Mouse (Mus musculus): ENCODE results near the gene Thoc7. TPM values are rescaled to one million over a fixed set of nuclear protein-coding genes. Genes with fewer than 3 reads are reported as not detected.
"Not testable (repeated sequence)": the region's sequence is repeated elsewhere in the genome, so short reads cannot be mapped to it uniquely, and the experiment has no call there.

Gene Thoc7
- polyA plus RNA-seq, 1 experiment: 47.3 TPM

DNA sequence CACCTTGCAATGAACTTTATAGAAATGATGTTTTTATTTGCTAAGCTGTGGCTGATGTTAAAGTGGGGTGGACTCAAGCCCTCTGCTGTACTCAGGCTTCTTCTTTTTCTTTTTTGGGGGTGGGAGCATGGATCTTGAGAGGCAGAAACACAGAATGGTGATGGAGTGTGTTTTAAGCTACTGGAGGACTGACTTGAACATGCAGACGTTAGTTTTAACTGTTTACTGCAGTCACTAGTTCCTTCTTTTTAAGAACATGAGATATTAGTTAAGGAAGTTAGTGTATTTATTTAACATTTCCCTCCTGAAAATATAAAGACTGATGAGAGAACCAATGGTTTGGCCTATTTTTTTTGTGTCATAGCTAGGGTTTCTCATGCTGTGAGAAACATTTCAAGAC is 1.9 kb upstream of the Thoc7 start:
- no peaks in the 10 kb centered on the region for H3K36me3 ChIP-seq (ENCODE audit: control insufficient read depth, insufficient read depth, low read length)
- DNase-seq: no peak
- no peaks in the 10 kb centered on the region for H3K27me3 ChIP-seq (replicated peaks; ENCODE audit: control insufficient read depth, insufficient read depth, low read length)
- TF ChIP-seq POLR2A (IDR thresholded peaks at IDR 0.05; ENCODE audit: low read depth, low read length) (no peak), CTCF (conservative IDR thresholded peaks at IDR 0.05; ENCODE audit: insufficient read depth, insufficient read length, low read depth, low read length) (no peak)
- 63% methylated on average over 1 of the region's 1 CpGs for WGBS
- peaks cover 9% of the 10 kb centered on the region for H3K4me1 ChIP-seq (ENCODE audit: control insufficient read depth, insufficient read depth, low read length)
- no peak overlapping the region for H3K4me3 ChIP-seq (ENCODE audit: insufficient read depth, low read depth, low read length)
- H3K27ac ChIP-seq (ENCODE audit: insufficient read depth, low read depth, low read length): no peak overlapping the region

DNA sequence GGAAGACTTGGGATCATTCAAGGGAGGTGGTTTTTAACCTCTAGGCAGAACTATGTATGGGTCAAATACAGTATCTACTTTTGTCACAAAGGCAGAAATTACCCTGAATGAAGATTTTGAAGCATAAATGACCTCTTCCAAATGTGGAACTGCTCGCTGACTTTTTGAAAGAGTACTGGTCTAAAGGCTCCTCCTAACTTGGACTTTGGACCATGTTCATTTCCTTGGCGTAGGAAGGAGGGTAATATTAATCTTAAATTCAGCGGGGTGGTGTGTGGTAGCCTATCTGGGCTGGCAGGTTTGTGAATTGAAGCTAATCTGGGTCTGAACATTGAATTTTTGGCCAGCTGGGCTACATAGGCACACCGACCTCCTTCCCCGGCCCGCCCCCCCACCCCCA is 824 bp upstream of the Thoc7 start:
- Histone ChIP-seq H3K27me3 (replicated peaks; ENCODE audit: control insufficient read depth, insufficient read depth, low read length) (no peaks in the 10 kb centered on the region), H3K36me3 (ENCODE audit: control insufficient read depth, insufficient read depth, low read length) (no peaks in the 10 kb centered on the region), H3K4me3 (ENCODE audit: insufficient read depth, low read depth, low read length) (no peak overlapping the region), H3K27ac (ENCODE audit: insufficient read depth, low read depth, low read length) (peak overlapping the region; percentile 95), H3K4me1 (ENCODE audit: control insufficient read depth, insufficient read depth, low read length) (peaks cover 4% of the 10 kb centered on the region; the same call in 1 of the 2 replicates)
- peak; percentile 75 for DNase-seq
- 64% methylated on average over 6 of the region's 6 CpGs for WGBS
- no peak for TF ChIP-seq POLR2A (IDR thresholded peaks at IDR 0.05; ENCODE audit: low read depth, low read length)
- TF ChIP-seq CTCF (conservative IDR thresholded peaks at IDR 0.05; ENCODE audit: insufficient read depth, insufficient read length, low read depth, low read length): no peak

DNA sequence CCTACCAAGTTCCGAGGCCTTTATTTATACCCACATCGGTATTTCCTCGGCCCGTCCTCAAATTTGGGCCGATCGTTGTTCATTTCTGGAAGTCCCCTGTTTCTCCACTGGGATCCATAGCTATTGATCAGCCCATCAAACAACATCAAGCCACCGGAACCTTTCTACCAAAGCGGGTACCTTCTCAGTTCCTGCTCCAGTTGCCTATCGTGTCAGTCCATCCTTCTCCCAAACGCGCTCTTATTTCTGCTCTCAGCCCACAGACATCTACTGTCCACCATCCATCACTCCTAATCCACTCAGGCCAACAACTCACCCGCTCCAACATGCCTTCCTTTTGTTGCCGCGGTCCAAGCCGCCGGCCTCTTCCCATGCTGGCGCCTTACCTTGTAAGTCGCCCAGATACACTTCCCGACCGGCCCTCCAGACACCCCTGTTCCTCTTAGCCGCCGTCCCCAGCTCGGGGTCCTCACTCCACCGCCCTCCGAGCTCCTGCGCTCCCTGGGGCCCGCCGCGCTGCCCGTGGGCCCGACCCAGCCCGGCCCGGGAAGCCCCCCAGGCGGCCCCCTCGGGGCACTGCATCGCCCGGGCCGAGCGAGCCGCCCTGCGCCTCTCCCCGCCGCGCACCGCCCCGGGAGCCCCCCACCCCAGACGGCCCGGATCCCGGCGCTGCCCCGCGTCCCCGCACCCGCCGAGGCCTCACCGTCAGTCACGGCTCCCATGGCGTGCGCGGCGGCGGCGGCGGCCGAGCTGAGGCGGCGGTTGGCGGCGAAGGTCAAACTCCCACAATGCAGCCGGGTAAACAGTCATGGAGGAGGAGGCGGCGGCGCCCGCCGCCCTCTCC is 948 bp downstream of the Thoc7 start:
- DNase-seq: peak; percentile 71
- under 1% methylated on average over 74 of the region's 75 CpGs for WGBS
- no peaks in the 10 kb centered on the region for H3K36me3 ChIP-seq (ENCODE audit: control insufficient read depth, insufficient read depth, low read length)
- H3K4me3 ChIP-seq (ENCODE audit: insufficient read depth, low read depth, low read length): peak overlapping the region; percentile 99
- peak overlapping the region; percentile 93 for H3K27ac ChIP-seq (ENCODE audit: insufficient read depth, low read depth, low read length)
- peaks cover 4% of the 10 kb centered on the region; the same call in 1 of the 2 replicates for H3K4me1 ChIP-seq (ENCODE audit: control insufficient read depth, insufficient read depth, low read length)
- H3K27me3 ChIP-seq (replicated peaks; ENCODE audit: control insufficient read depth, insufficient read depth, low read length): no peaks in the 10 kb centered on the region
- TF ChIP-seq CTCF (conservative IDR thresholded peaks at IDR 0.05; ENCODE audit: insufficient read depth, insufficient read length, low read depth, low read length) (no peak), POLR2A (IDR thresholded peaks at IDR 0.05; ENCODE audit: low read depth, low read length) (no peak)

DNA sequence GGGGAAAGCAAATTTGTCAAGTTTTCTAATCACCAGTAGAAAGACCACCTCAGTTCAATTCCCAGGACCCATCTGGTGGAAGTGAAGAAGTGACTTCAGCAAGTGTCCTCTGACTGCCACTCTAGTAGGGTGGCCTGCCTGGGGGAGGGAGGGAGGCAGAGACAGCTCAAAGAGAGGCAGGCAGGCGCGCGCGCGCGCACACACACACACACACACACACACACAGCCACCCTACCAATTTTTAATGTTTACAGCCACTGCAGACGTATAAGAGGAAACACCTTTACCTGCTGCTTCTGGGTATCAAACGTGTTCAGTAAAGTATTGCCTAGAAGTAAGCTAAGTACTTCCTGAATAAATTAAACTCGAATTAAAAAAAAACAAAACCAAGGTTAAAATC is 1.6 kb downstream of the Thoc7 start:
- Histone ChIP-seq H3K27me3 (replicated peaks; ENCODE audit: control insufficient read depth, insufficient read depth, low read length) (no peaks in the 10 kb centered on the region), H3K27ac (ENCODE audit: insufficient read depth, low read depth, low read length) (peak overlapping the region; percentile 93), H3K4me1 (ENCODE audit: control insufficient read depth, insufficient read depth, low read length) (peaks cover 4% of the 10 kb centered on the region; the same call in 1 of the 2 replicates), H3K36me3 (ENCODE audit: control insufficient read depth, insufficient read depth, low read length) (no peaks in the 10 kb centered on the region), H3K4me3 (ENCODE audit: insufficient read depth, low read depth, low read length) (peak overlapping the region; percentile 99)
- under 1% methylated on average over 9 of the region's 9 CpGs for WGBS
- no peak for TF ChIP-seq CTCF (conservative IDR thresholded peaks at IDR 0.05; ENCODE audit: insufficient read depth, insufficient read length, low read depth, low read length)
- no peak for TF ChIP-seq POLR2A (IDR thresholded peaks at IDR 0.05; ENCODE audit: low read depth, low read length)
- peak; percentile 50 for DNase-seq

DNA sequence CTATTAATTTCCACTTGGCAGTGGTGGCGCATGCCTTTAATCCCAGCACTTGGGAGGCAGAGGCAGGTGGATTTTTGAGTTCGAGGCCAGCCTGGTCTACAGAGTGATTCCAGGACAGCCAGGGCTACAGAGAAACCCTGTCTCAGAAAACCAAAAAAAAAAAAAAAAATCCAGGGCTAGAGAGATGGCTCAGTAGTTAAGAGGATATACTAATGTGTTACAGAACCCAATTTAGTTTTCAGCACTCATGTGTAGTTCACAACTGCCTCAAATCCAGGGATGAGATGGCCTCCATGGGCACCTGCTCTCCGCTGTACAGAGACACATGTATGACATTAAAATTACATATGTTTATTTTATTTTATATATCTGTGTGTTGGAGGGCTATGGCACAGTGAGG is 9.5 kb downstream of the Thoc7 start:
- H3K27me3 ChIP-seq (replicated peaks; ENCODE audit: control insufficient read depth, insufficient read depth, low read length); H3K4me3 ChIP-seq (ENCODE audit: insufficient read depth, low read depth, low read length); H3K4me1 ChIP-seq (ENCODE audit: control insufficient read depth, insufficient read depth, low read length); H3K36me3 ChIP-seq (ENCODE audit: control insufficient read depth, insufficient read depth, low read length); DNase-seq; H3K27ac ChIP-seq (ENCODE audit: insufficient read depth, low read depth, low read length): not testable (repeated sequence)
- 96% methylated on average over 3 of the region's 3 CpGs for WGBS

DNA sequence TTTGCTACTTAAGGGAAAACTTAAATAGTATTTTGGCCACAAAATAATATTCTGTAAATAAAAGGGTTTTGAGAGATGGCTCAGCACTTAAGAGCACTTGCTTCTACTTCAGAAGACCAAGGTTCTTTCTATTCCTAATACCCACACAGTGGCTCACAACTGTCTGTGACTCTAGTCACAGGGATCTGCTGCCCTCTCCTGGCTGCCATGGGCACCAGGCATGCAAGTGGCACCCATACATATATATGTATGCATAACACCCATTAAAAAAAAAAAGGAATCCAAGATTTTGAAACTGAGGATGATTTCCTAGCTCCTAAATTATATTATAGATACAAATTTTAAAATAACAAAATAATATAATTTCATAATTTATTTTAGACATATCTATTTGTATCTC is 11.3 kb downstream of the Thoc7 start:
- peaks cover 8% of the 10 kb centered on the region for H3K36me3 ChIP-seq (ENCODE audit: control insufficient read depth, insufficient read depth, low read length)
- no peaks in the 10 kb centered on the region for H3K27me3 ChIP-seq (replicated peaks; ENCODE audit: control insufficient read depth, insufficient read depth, low read length)
- no peak overlapping the region for H3K27ac ChIP-seq (ENCODE audit: insufficient read depth, low read depth, low read length)
- no peaks in the 10 kb centered on the region for H3K4me1 ChIP-seq (ENCODE audit: control insufficient read depth, insufficient read depth, low read length)
- no peak overlapping the region for H3K4me3 ChIP-seq (ENCODE audit: insufficient read depth, low read depth, low read length)
- DNase-seq: peak; percentile 21
- no peak for TF ChIP-seq POLR2A (IDR thresholded peaks at IDR 0.05; ENCODE audit: low read depth, low read length)
- TF ChIP-seq CTCF (conservative IDR thresholded peaks at IDR 0.05; ENCODE audit: insufficient read depth, insufficient read length, low read depth, low read length): peak; percentile 62

DNA sequence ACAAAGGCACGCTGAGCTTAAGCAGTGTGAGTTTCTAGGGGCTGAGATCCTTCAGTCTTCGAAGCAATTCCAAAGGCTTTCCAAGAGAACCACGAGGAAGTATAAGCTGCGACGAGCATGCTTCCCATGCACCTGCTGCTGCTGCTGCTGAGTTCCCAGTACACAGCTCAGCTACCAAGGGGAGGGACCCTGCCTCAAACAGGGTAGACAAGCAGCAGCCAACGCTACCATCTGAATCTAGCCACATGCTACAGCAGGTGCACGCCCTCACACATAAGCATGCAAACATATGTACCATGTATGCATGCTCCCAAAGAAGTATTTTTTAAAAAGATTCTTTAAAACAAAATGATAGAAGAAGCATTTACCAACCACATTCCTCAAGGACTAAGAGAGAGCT is 13.3 kb downstream of the Thoc7 start:
- no peak overlapping the region for H3K27ac ChIP-seq (ENCODE audit: insufficient read depth, low read depth, low read length)
- H3K36me3 ChIP-seq (ENCODE audit: control insufficient read depth, insufficient read depth, low read length): peaks cover 8% of the 10 kb centered on the region
- H3K4me3 ChIP-seq (ENCODE audit: insufficient read depth, low read depth, low read length): no peak overlapping the region
- 94% methylated on average over 7 of the region's 7 CpGs for WGBS
- DNase-seq: no peak
- no peaks in the 10 kb centered on the region for H3K27me3 ChIP-seq (replicated peaks; ENCODE audit: control insufficient read depth, insufficient read depth, low read length)
- no peaks in the 10 kb centered on the region for H3K4me1 ChIP-seq (ENCODE audit: control insufficient read depth, insufficient read depth, low read length)
- TF ChIP-seq POLR2A (IDR thresholded peaks at IDR 0.05; ENCODE audit: low read depth, low read length): no peak
- TF ChIP-seq CTCF (conservative IDR thresholded peaks at IDR 0.05; ENCODE audit: insufficient read depth, insufficient read length, low read depth, low read length): no peak
